Mouse (Mus musculus): ENCODE measurements around the gene Nav2.

DNA sequence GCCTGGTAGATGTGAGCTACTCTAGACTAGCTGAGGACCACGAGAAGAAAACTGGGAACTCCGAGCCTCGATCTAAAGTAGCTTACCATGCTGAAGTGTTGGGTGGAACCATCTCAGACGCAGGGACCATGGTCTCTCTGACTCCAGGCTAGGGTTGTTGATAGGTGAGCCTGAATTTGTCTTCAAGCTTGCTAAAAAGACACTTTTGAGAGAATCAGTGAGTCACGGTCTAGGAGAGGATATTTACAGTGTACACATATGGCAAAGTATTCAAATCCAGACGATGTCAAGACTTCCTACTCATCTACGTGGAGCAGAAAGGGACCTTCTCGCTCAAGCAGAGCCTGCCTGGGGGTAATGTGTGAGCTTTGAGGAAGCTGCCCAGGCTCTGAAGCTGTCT is 89.6 kb downstream of the Nav2 start:
- TF ChIP-seq CTCF (IDR thresholded peaks at IDR 0.05; ENCODE audit: low read depth) = no peak
- TF ChIP-seq EP300 (optimal IDR thresholded peaks at IDR 0.05) = no peak
